Mouse (Mus musculus) G1E (cell line): ENCODE data around the gene Tubg1.

Experiments used
- CTCF ChIP-seq: IDR thresholded peaks from 2 replicates; pipeline ENCODE4 v1.5.1; 2012; ENCODE audit warnings: low read depth, low read length, inconsistent platforms, mixed read lengths
- GATA1 ChIP-seq: IDR thresholded peaks from 2 replicates; pipeline ENCODE4 v1.6.1; 2012; ENCODE audit warnings: borderline replicate concordance, low read length, inconsistent platforms, mixed read lengths
- TAL1 ChIP-seq: conservative IDR thresholded peaks from 2 replicates; pipeline ENCODE4 v1.6.1; 2012; ENCODE audit warnings: low read depth, low read length, inconsistent platforms, mixed read lengths

- TF ChIP-seq CTCF (no peak), GATA1 (no peak), TAL1 (no peak)
Observed at GRCm38 (mm10) chr11:101083083-101083697, 36.5 kb upstream of the Tubg1 start.
